Mouse (Mus musculus) adrenal gland, adult 10 weeks (tissue): Measurements from ENCODE around the gene 2410002F23Rik. TPM values are rescaled to one million over a fixed set of nuclear protein-coding genes. Genes with fewer than 3 reads are reported as not detected.

Experiments
- polyA plus RNA-seq: library from polyadenylated mRNA; stranded (reverse); fragments of 350-450 nt; fragmentation: Illumina TruSeq; extraction: RNeasy Lipid Tissue Mini Kit (QIAGEN cat#74804); gene quantifications from one replicate; pipeline ENCODE4 v1.2.3, GENCODE M21; 2014; ENCODE audit warnings: low read depth, low replicate concordance

The 2410002F23Rik gene
- 57.7 TPM for polyA plus RNA-seq

DNA sequence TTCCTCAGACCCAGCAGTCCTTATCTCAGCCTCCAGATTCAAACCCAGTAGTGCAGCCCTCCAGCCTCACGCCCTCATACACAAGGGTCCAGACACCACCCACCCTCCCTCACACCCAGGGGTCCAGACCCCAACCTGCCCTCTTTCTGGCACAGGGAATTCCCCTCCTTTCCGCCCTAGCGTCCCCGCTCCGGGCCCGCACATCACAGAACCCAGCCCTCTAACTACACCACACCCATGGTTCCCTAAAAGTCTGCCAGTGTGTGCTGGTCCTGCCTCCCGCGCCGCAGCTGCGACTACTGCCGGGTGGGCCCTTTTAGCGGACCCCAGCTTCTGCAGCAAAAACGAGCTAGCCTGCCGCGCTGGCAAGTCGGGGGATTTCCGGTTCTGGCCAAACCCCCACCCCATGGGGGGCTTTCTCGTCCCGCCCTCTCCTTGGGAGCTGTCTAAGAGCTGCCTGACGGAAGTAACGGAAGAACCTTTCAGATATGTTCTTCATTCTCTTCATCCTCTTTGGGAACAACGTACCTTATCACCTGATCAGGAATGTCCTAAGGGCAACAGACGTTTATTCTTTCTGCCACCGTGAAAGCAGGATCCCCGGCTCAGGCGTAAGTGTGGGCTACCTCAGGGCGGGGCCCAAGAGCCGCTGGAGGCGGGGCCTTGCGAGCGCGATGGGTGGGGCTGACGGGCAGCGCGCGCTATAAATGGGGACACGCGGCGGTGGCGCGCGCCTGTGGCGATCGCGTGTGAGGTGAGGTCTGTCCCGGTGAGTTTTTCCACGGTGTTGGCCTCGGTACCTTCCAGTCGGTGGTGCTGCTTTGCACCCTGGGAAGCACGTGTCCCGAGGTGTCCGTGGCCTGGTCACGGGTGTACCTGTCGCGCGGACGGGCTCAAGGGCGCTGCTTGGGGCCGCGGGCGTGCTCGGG is at the start of gene 2410002F23Rik, which contains the start of gene 1700028J19Rik:
2410002F23Rik (plus strand) TSS at position 668 of the 929 bp plus-strand sequence.
1700028J19Rik (minus strand) TSS at position 641 of the 929 bp plus-strand sequence.

DNA sequence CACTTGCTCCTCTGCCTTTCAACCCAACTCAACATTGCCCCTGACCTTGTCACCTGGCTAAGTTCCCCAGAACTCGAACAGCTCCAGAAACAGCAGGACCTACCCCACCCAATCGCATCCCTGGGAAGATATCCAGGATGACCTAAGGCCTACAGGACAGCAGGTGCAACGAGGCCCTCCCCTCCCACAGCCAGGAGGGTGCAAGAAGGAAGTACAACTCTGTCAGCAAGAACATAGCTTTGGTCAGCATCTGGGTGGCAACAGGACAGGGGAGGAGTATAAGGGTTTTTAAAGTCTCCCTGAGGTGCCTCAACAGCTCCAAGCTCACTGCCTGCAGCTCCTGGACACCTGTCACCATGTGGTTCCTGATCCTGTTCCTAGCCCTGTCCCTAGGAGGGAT is 48.6 kb upstream of the 2410002F23Rik start, which contains the start of gene Klk1b3:
Klk1b3 (plus strand) TSS at position 301 of the 400 bp plus-strand sequence.

DNA sequence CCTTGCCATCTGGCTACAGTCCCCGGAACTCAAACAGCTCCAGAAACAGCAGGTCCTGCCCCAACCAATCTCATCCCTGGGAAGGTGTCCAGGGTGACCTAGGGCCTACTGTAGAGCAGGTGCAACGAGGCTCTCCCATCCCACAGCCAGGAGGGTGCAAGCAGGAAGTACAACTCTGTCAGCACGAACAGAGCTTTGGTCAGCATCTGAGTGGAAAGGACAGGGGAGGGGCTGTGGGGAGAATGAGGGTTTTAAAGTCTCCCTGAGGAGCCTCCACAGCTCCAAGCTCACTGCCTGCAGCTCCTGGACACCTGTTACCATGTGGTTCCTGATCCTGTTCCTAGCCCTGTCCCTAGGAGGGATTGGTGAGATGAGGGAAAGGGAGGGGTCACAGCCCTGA is 39.4 kb upstream of the 2410002F23Rik start, which contains the start of gene Klk1b4:
Klk1b4 (plus strand) TSS at position 301 of the 400 bp plus-strand sequence.

DNA sequence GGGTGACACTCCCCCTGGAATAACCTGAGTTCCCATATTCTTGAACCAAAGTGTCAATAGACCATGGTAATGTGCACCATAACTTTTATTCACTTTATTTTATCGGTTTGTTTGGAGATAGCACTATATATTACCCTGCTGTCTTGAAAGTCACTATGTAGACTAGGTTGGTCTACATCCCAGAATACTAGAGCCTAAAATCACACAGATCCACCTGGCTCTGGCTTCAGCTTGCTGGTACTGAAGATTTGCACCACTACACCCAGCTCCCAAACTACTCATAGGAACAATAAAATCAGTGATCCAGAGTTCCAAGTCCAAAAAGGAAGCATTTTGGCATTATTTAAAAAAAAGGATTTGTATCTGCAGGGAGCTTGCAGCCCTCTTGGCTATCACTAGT is 30.9 kb upstream of the 2410002F23Rik start, which contains the start of gene Klk1b5:
Klk1b5 (plus strand) TSS at position 301 of the 400 bp plus-strand sequence.

DNA sequence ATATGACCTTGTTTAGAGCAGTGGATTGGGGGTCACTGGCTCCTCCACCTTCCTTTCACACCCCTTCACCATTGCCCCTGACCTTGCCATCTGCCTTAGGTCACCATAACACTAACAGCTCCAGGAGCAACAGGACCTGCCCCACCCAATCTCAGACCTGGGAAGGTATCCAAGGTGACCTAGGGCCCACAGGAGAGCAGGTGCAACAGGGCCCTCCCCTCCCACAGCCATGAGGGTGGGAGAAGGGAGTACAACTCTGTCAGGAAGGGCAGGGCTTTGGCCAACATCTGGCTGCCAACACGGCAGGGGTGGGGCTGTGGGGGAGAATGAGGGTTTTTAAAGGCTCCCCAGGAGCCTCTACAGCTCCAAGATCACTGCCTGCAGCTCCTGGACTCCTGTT is 21.4 kb upstream of the 2410002F23Rik start, which contains the start of gene Klk1:
Klk1 (plus strand) TSS at position 285 of the 400 bp plus-strand sequence.

DNA sequence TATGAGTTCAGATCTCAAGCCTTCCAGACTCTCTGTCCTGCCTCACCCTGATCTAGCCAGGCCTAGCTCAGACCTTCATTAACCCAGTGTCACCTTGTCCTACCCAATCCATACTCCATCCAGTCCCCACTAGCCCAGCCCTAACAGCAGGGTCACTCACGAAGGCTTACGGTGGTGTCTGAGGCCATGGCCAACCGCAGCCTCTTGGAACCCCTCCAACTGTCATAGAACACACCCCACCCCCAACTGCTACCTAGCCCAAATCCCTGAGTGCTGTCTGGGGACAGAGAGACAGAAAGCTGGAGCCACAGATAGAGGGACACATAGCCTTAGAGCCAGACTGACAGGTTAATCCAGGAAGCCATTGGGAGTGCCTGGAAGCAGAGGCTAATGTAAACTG is 10.6 kb upstream of the 2410002F23Rik start, which contains the start of gene Gm36864:
Gm36864 (plus strand) TSS at position 269 of the 400 bp plus-strand sequence.

DNA sequence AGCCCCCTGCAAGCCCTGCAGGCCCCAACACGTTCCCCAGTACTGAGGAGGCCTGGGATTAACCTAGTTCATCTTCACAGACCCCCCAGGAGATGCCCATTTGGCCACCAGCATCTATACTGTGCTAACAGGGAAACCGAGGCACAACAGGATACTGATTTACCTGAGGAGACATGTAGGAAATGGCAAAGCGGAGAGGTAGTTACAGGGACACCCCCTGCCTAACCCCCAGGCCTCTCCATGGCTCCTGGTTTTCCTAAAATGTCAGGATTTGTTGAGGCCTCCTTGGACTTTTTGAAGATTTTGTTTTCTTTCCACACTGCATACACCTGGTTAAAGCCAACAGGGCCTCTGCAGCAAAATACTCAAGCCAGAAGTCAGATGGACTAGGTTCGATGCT is 10.8 kb downstream of the 2410002F23Rik start, which contains the start of gene Acp4:
Acp4 (minus strand) TSS at position 101 of the 400 bp plus-strand sequence.

DNA sequence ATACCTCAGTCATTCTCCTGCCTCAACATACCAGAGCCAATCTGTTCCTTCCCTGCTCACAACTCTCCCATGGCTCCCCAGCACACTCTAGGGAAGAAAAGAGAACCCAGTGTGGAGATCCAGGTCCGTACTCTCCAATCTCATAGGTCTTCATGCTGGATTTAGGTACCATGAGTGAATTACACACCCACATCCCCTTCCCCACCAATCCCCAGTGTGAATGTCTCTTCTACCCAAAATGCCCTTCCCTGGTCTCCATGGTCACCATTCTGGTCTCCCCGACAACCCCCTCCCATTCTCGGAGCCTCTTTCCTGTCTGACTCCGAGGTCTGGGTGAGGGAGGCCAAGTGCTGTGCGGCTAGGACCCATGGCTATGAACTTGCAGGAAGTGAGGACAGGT is 14.6 kb downstream of the 2410002F23Rik start, which contains the start of gene Gm15517:
Gm15517 (plus strand) TSS at position 301 of the 400 bp plus-strand sequence.

Other genes with a start within 250 kb of the 2410002F23Rik start
- gene Klk1b26, start 234.6 kb upstream of the 2410002F23Rik start, polyA plus RNA-seq = not detected
- not detected for gene Klk1b27, start 194.4 kb upstream of the 2410002F23Rik start, polyA plus RNA-seq
- not detected for gene Klk1b21, start 144.4 kb upstream of the 2410002F23Rik start, polyA plus RNA-seq
- gene Klk1b22, start 134.0 kb upstream of the 2410002F23Rik start, polyA plus RNA-seq = not detected
- gene Klk1b16, start 110.0 kb upstream of the 2410002F23Rik start, polyA plus RNA-seq = not detected
- gene Klk1b24, start 58.5 kb upstream of the 2410002F23Rik start, polyA plus RNA-seq = not detected
- gene Klk1b3, start 48.5 kb upstream of the 2410002F23Rik start, polyA plus RNA-seq = not detected
- gene Klk1b4, start 39.3 kb upstream of the 2410002F23Rik start, polyA plus RNA-seq = not detected
- not detected for gene Klk1b5, start 30.8 kb upstream of the 2410002F23Rik start, polyA plus RNA-seq
- not detected for gene Klk1, start 21.4 kb upstream of the 2410002F23Rik start, polyA plus RNA-seq
- not detected for gene Gm36864, start 10.5 kb upstream of the 2410002F23Rik start, polyA plus RNA-seq
- not detected for gene 1700028J19Rik, start within 50 bp of the 2410002F23Rik start, polyA plus RNA-seq
- gene Acp4, start 10.7 kb downstream of the 2410002F23Rik start, polyA plus RNA-seq = not detected
- not detected for gene Gm15517, start 14.7 kb downstream of the 2410002F23Rik start, polyA plus RNA-seq
- 3.7 TPM for gene Clec11a, start 60.2 kb downstream of the 2410002F23Rik start, polyA plus RNA-seq
- gene Shank1, start 63.5 kb downstream of the 2410002F23Rik start, polyA plus RNA-seq = 0.12 TPM
- not detected for gene Syt3, start 137.4 kb downstream of the 2410002F23Rik start, polyA plus RNA-seq
- gene 1700008O03Rik, start 139.1 kb downstream of the 2410002F23Rik start, polyA plus RNA-seq = not detected
- 0.35 TPM for gene Lrrc4b, start 182.3 kb downstream of the 2410002F23Rik start, polyA plus RNA-seq
- gene Aspdh, start 218.7 kb downstream of the 2410002F23Rik start, polyA plus RNA-seq = not detected
- gene Josd2, start 221.3 kb downstream of the 2410002F23Rik start, polyA plus RNA-seq = 1.7 TPM
- 1.6 TPM for gene Emc10, start 249.8 kb downstream of the 2410002F23Rik start, polyA plus RNA-seq
- gene Fam71e1, start 249.9 kb downstream of the 2410002F23Rik start, polyA plus RNA-seq = not detected